Mouse (Mus musculus): ENCODE measurements at regions not wholly inside any gene's neighbourhood (a gene's known extent, or its start where the extent isn't known, plus 50 kb on each side); places are given as distances from the start of the nearest gene placed in this dataset.
"Not testable (repeated sequence)": the region's sequence is repeated elsewhere in the genome, so short reads cannot be mapped to it uniquely, and the experiment has no call there.

GRCm38 (mm10) chr5:118476597-118476996, 83.9 kb upstream of the Med13l start:
- intact Hi-C loops (cut with DNase I), result no loop called here

GRCm38 (mm10) chr5:118477131-118478119, 83.1 kb upstream of the Med13l start:
- DNase-seq (ENCODE audit: extremely low spot score in 1 of 2, low spot score in 2 of 2), result no peak
- intact Hi-C loops (cut with DNase I), result no loop called here

More at GRCm38 (mm10) chr5:118476597-118476996, 83.9 kb upstream of the Med13l start:
- DNase-seq (ENCODE audit: extremely low spot score in 1 of 2, low spot score in 2 of 2), result peak in 1 of 2 experiments; percentile 39

- intact Hi-C loops (cut with DNase I), result no loop called here
- peak; percentile 65 to 83 for DNase-seq (ENCODE audit: extremely low spot score in 1 of 2, low spot score in 2 of 2)
These were observed 82.2 kb upstream of the Med13l start for GRCm38 (mm10) chr5:118478120-118478768.

GRCm38 (mm10) chr5:118480000-118480399, 80.5 kb upstream of the Med13l start:
- intact Hi-C loops (cut with DNase I), result no loop called here
- DNase-seq (ENCODE audit: extremely low spot score in 1 of 2, low spot score in 2 of 2), result no peak

GRCm38 (mm10) chr5:118480965-118481793, 79.3 kb upstream of the Med13l start:
- intact Hi-C loops (cut with DNase I), result no loop called here

GRCm38 (mm10) chr5:118481794-118482049, 78.8 kb upstream of the Med13l start:
- intact Hi-C loops (cut with DNase I), result no loop called here
- DNase-seq (ENCODE audit: extremely low spot score in 1 of 2, low spot score in 2 of 2), result no peak

More at GRCm38 (mm10) chr5:118480965-118481793, 79.3 kb upstream of the Med13l start:
- no peak for DNase-seq (ENCODE audit: extremely low spot score in 1 of 2, low spot score in 2 of 2)

- DNase-seq (ENCODE audit: extremely low spot score in 1 of 2, low spot score in 2 of 2), result no peak
- intact Hi-C loops (cut with DNase I), result no loop called here
These were observed 77.9 kb upstream of the Med13l start for GRCm38 (mm10) chr5:118482598-118482997.

- intact Hi-C loops (cut with DNase I), result no loop called here
- DNase-seq (ENCODE audit: extremely low spot score in 1 of 2, low spot score in 2 of 2), result no peak
These were observed 77.5 kb upstream of the Med13l start for GRCm38 (mm10) chr5:118483001-118483400.

- intact Hi-C loops (cut with DNase I), result no loop called here
These were observed 76.9 kb upstream of the Med13l start for GRCm38 (mm10) chr5:118483532-118483931.

GRCm38 (mm10) chr5:118485191-118485590, 75.3 kb upstream of the Med13l start:
- intact Hi-C loops (cut with DNase I), result no loop called here
- no peak for DNase-seq (ENCODE audit: extremely low spot score in 1 of 2, low spot score in 2 of 2)

More at GRCm38 (mm10) chr5:118483532-118483931, 76.9 kb upstream of the Med13l start:
- DNase-seq (ENCODE audit: extremely low spot score in 1 of 2, low spot score in 2 of 2), result no peak

GRCm38 (mm10) chr5:118492522-118492921, 68.0 kb upstream of the Med13l start:
- DNase-seq (ENCODE audit: extremely low spot score in 1 of 2, low spot score in 2 of 2); intact Hi-C loops (cut with DNase I): not testable (repeated sequence)

- intact Hi-C loops (cut with DNase I), result no loop called here
- DNase-seq (ENCODE audit: extremely low spot score in 1 of 2, low spot score in 2 of 2), result no peak
These were observed 65.6 kb upstream of the Med13l start for GRCm38 (mm10) chr5:118494649-118495477.

GRCm38 (mm10) chr5:118495478-118495760, 65.1 kb upstream of the Med13l start:
- DNase-seq (ENCODE audit: extremely low spot score in 1 of 2, low spot score in 2 of 2), result no peak
- intact Hi-C loops (cut with DNase I), result no loop called here

- no peak for DNase-seq (ENCODE audit: extremely low spot score in 1 of 2, low spot score in 2 of 2)
- intact Hi-C loops (cut with DNase I), result no loop called here
These were observed 58.9 kb upstream of the Med13l start for GRCm38 (mm10) chr5:118501624-118502023.

GRCm38 (mm10) chr5:118502991-118503390, 57.5 kb upstream of the Med13l start:
- intact Hi-C loops (cut with DNase I), result no loop called here
- DNase-seq (ENCODE audit: extremely low spot score in 1 of 2, low spot score in 2 of 2), result peak in 1 of 2 experiments; percentile 43

GRCm38 (mm10) chr5:118504170-118504569, 56.3 kb upstream of the Med13l start:
- DNase-seq (ENCODE audit: extremely low spot score in 1 of 2, low spot score in 2 of 2), result no peak
- intact Hi-C loops (cut with DNase I), result no loop called here

GRCm38 (mm10) chr5:118504926-118505325, 55.6 kb upstream of the Med13l start:
- intact Hi-C loops (cut with DNase I), result no loop called here
- DNase-seq (ENCODE audit: extremely low spot score in 1 of 2, low spot score in 2 of 2), result no peak

- no peak for DNase-seq (ENCODE audit: extremely low spot score in 1 of 2, low spot score in 2 of 2)
- intact Hi-C loops (cut with DNase I), result no loop called here
These were observed 50.6 kb upstream of the Med13l start for GRCm38 (mm10) chr5:118509871-118510270.

Measured in left cerebral cortex, postnatal 10 days (tissue).